Mouse (Mus musculus) heart, embryonic 14.5 days (tissue): ENCODE results near the gene Ubald1. TPM values are rescaled to one million over a fixed set of nuclear protein-coding genes. Genes with fewer than 3 reads are reported as not detected.

Source experiments
- ATAC-seq: fragments of 200-750 bp; cut with Nextera tagmentation; 2 replicates; pipeline ENCODE4 v1.8.0; 2017; ENCODE audit warnings: low read depth, moderate TSS enrichment; ENCODE audit not compliant: insufficient number of reproducible peaks, insufficient read depth, low FRiP score
- H3K27ac ChIP-seq, 2 experiments: fragments of 200-500 bp in 1 of 2; fragments of 300-500 bp in 1 of 2; sonication (generic) in 1 of 2; replicated peaks in 1 of 2; 2 replicates each; pipeline ENCODE4 v1.5.1; 2012 to 2014; ENCODE audit warnings: low read depth in 2 of 2, low read length in 2 of 2, control low read depth in 1 of 2, mild to moderate bottlenecking in 1 of 2, mixed read lengths in 1 of 2; ENCODE audit not compliant: control insufficient read depth in 1 of 2, insufficient read depth in 1 of 2
- H3K27me3 ChIP-seq: fragments of 300-500 bp; sonication (generic); 2 replicates; pipeline ENCODE4 v1.6.1; 2014; ENCODE audit warnings: mild to moderate bottlenecking, low read length, control low read depth; ENCODE audit not compliant: control insufficient read depth, insufficient read depth
- H3K36me3 ChIP-seq: fragments of 300-500 bp; sonication (generic); 2 replicates; pipeline ENCODE4 v1.6.1; 2014; ENCODE audit warnings: mild to moderate bottlenecking, control low read depth, low read length, mixed read lengths; ENCODE audit not compliant: control insufficient read depth, insufficient read depth
- H3K4me1 ChIP-seq, 2 experiments: fragments of 200-500 bp in 1 of 2; fragments of 300-500 bp in 1 of 2; sonication (generic) in 1 of 2; 2 replicates each; pipeline ENCODE4 v1.6.1; 2012 to 2014; ENCODE audit warnings: low read length in 2 of 2, control low read depth in 1 of 2, mixed read lengths in 1 of 2; ENCODE audit not compliant: control insufficient read depth in 2 of 2, insufficient read depth in 2 of 2
- H3K4me2 ChIP-seq: fragments of 300-500 bp; sonication (generic); 2 replicates; pipeline ENCODE4 v1.6.1; 2014; ENCODE audit warnings: mild to moderate bottlenecking, low read length
- H3K4me3 ChIP-seq, 2 experiments: fragments of 200-500 bp in 1 of 2; fragments of 300-500 bp in 1 of 2; sonication (generic) in 1 of 2; 2 replicates each; pipeline ENCODE4 v1.5.1; 2012 to 2014; ENCODE audit warnings: low read length in 2 of 2, mild to moderate bottlenecking in 2 of 2, control low read depth in 1 of 2, low read depth in 1 of 2, moderate library complexity in 1 of 2; ENCODE audit not compliant: control insufficient read depth in 1 of 2, insufficient read depth in 1 of 2
- H3K9ac ChIP-seq: fragments of 300-500 bp; sonication (generic); 2 replicates; pipeline ENCODE4 v1.6.1; 2014; ENCODE audit warnings: mild to moderate bottlenecking, low read length
- H3K9me3 ChIP-seq: fragments of 300-500 bp; sonication (generic); 2 replicates; pipeline ENCODE4 v1.6.1; 2016; ENCODE audit warnings: low read length, control low read depth; ENCODE audit not compliant: control insufficient read depth
- WGBS: fragments of 180-500 bp; shearing (Covaris S2); extraction: QIAGEN DNeasy Blood & Tissue Kit; methylation state at CpG from one replicate; pipeline ENCODE4 v1.1.7; 2014; 5-methylcytosine and 5-hydroxymethylcytosine counted together
- polyA plus RNA-seq: library from polyadenylated mRNA; unstranded; fragments of >200 nt; fragmentation: Nextera tagmentation; extraction: Ambion mirVana; gene quantifications from 2 replicates; pipeline ENCODE4 v1.2.1, GENCODE M21; 2014

Gene Ubald1
- polyA plus RNA-seq, 1 experiment from 2014 or later, result 25.3 TPM

DNA sequence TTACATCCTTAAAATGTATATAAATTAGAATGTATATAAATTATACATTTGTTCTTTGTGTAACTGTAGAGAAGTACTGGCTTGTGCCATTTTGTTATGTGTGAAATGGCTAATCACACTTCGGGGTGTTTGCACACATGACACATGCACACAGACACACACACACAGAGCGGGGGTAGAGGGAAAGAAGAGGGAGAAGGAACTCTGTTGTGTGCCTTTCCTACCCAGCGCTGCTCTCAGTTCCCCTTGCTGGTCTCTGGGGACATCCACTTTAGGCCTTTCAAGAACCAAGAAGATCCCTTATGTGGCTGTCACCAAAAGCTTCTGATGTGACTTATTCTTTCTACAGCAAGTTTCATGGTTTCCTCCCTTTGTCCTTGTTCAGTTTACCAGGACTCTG lies 33.1 kb downstream of the Ubald1 start:
- Histone ChIP-seq H3K9ac (no peak overlapping the region), H3K27ac (no peak overlapping the region)
- WGBS, result 71% methylated on average over 3 of the region's 3 CpGs

GRCm38 (mm10) chr16:4840231-4840630 lies 39.9 kb downstream of the Ubald1 start:
- ATAC-seq, result no peak

More for the DNA sequence above, 33.1 kb downstream of the Ubald1 start:
- no peaks in the 10 kb centered on the region for H3K36me3 ChIP-seq
- H3K9me3 ChIP-seq, result no peaks in the 10 kb centered on the region
- ATAC-seq, result no peak
- H3K4me2 ChIP-seq, result no peak overlapping the region
- H3K27me3 ChIP-seq, result no peaks in the 10 kb centered on the region
- peaks cover 2 to 3% of the 10 kb centered on the region in 2 experiments; a peak in 3 of 4 replicates for H3K4me1 ChIP-seq
- no peak overlapping the region for H3K4me3 ChIP-seq

DNA sequence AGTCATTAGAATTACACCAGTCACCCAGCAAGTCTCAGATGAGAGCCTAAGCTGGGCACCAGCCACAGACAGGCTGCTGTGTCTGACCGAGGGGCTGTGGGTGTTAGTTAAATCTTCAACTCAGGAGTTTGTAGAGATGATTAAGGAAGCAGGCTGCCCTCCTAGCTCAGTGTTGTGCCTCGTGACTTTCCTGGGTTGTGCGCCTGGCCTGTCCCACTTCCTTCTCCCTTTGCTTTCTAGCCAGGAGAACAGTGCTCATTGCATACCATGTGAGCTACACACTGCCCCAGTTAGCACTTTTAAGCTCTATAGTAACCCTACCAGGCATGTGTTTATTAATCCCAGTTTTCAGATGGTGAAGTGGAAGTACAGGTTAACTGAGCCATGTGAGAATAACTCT lies 40.6 kb downstream of the Ubald1 start:
- 69% methylated on average over 3 of the region's 3 CpGs for WGBS
- ATAC-seq, result no peak
- H3K4me3 ChIP-seq, result no peak overlapping the region
- H3K9me3 ChIP-seq, result no peaks in the 10 kb centered on the region
- H3K4me2 ChIP-seq, result no peak overlapping the region
- H3K27me3 ChIP-seq, result no peaks in the 10 kb centered on the region
- no peak overlapping the region for H3K27ac ChIP-seq
- no peak overlapping the region for H3K9ac ChIP-seq
- no peaks in the 10 kb centered on the region for H3K4me1 ChIP-seq
- no peaks in the 10 kb centered on the region for H3K36me3 ChIP-seq

More at GRCm38 (mm10) chr16:4840231-4840630, 39.9 kb downstream of the Ubald1 start:
- no peak overlapping the region for H3K9ac ChIP-seq
- H3K4me3 ChIP-seq, result no peak overlapping the region
- H3K36me3 ChIP-seq, result no peaks in the 10 kb centered on the region
- no peaks in the 10 kb centered on the region for H3K4me1 ChIP-seq
- no peak overlapping the region for H3K4me2 ChIP-seq
- no peak overlapping the region for H3K27ac ChIP-seq
- no peaks in the 10 kb centered on the region for H3K9me3 ChIP-seq
- H3K27me3 ChIP-seq, result no peaks in the 10 kb centered on the region
- 75% methylated on average over 8 of the region's 8 CpGs for WGBS

- H3K4me3 ChIP-seq, result no peak overlapping the region
- H3K36me3 ChIP-seq, result no peaks in the 10 kb centered on the region
- WGBS, result 81% methylated on average over 3 of the region's 3 CpGs
- H3K4me1 ChIP-seq, result no peaks in the 10 kb centered on the region
- H3K9ac ChIP-seq, result no peak overlapping the region
- no peaks in the 10 kb centered on the region for H3K27me3 ChIP-seq
- H3K9me3 ChIP-seq, result no peaks in the 10 kb centered on the region
- no peak overlapping the region for H3K27ac ChIP-seq
- no peak for ATAC-seq
- no peak overlapping the region for H3K4me2 ChIP-seq
Measured at GRCm38 (mm10) chr16:4837631-4838030, 42.5 kb downstream of the Ubald1 start.

DNA sequence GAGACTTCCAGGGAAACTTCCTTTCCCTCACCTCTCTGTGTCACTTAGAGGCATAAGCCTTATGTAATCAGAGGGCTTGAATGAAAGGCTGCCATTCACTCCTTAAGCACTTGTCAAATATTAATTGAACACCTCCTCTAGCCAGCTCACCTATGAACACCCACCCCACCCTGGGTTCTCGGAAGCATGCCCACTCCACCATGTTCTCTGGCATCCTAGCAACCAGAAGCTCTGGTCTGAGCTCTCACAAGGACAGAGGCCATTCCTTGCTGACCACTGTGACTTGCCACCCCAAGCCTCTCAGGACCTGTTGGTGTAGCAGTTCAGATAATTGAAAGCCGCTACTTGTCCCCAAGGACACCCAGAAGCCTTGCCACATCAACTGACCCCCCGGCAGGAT lies 44.9 kb downstream of the Ubald1 start, which contains the start of gene 4930562C15Rik:
Gene 4930562C15Rik, plus strand, starts transcription at position 226 of the 400 bp plus-strand sequence.
- H3K9ac ChIP-seq, result no peak within 1 kb of the TSS
- no peaks in the 10 kb centered on the region for H3K9me3 ChIP-seq
- H3K4me3 ChIP-seq, result no peak within 1 kb of the TSS
- H3K27ac ChIP-seq, result no peak within 1 kb of the TSS
- WGBS, result 79% methylated on average over 3 of the region's 3 CpGs
- no peak for ATAC-seq
- H3K4me2 ChIP-seq, result no peak within 1 kb of the TSS
- no peaks in the 10 kb centered on the region for H3K4me1 ChIP-seq
- H3K27me3 ChIP-seq, result no peaks in the 10 kb centered on the region
- no peaks in the 10 kb centered on the region for H3K36me3 ChIP-seq

DNA sequence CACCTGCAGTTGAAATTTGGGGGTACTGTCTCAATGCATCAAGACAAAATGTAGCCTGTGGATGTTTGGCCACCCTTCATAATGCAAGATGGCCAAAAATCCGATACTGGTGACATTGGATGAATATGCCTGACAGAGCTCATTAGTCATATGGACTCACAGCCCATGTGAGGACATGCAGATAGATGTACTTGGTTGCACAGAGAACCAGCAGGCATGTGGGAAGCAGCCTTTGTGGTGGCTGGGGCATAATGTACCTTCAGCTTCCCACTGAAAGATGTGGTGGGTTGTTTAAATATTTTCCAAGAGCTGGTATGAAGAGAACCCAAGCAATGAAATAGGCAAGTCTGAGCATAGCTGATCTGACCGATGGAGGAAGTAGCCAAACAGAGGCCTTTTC lies 46.3 kb downstream of the Ubald1 start:
- Histone ChIP-seq H3K9ac (no peak overlapping the region), H3K9me3 (no peaks in the 10 kb centered on the region), H3K36me3 (no peaks in the 10 kb centered on the region), H3K27me3 (no peaks in the 10 kb centered on the region), H3K4me3 (no peak overlapping the region), H3K4me2 (no peak overlapping the region), H3K27ac (no peak overlapping the region), H3K4me1 (no peaks in the 10 kb centered on the region)
- 72% methylated on average over 2 of the region's 2 CpGs for WGBS
- ATAC-seq, result no peak

DNA sequence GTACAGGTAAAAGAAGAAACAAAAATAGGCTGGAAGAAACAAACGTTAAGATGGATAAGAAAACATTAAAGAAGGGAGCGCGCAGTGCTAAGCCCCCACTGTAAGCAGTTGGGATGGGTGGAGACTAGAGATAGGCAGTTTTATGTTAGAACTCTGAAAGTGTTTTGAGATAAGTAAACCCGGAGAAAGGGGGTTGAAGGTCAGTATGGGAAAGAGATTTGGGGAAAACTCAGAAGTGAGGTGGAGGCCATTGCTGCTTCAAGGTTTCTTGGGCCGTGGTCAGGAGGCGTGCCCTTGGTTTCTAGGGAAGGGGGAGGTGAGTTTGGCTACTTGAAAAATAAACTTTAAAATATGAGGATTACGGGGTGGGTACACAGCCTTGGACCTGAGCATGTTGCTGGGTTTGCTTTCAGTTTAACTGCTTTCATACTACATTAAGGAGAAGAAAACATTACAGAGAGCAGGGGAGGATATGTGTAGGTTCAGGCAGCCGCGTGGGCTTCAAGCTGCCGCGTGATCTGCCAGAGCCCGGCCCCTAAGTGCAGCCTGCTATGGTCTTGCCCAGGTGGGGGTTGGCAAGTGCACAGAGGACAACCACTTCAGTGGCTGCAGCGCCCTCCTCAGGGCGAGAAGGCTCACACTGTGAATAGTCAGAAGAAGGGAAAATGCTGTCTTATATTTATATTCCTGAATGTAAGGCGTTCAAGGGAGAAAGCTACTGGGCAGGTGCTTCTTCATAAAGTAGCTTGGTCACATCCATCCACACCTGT lies 48.3 kb downstream of the Ubald1 start:
- no peak for ATAC-seq
- WGBS, result 56% methylated on average over 15 of the region's 15 CpGs
- H3K27ac ChIP-seq, result no peak overlapping the region
- H3K27me3 ChIP-seq, result no peaks in the 10 kb centered on the region
- H3K9ac ChIP-seq, result no peak overlapping the region
- no peaks in the 10 kb centered on the region for H3K36me3 ChIP-seq
- H3K4me2 ChIP-seq, result no peak overlapping the region
- H3K9me3 ChIP-seq, result no peaks in the 10 kb centered on the region
- no peak overlapping the region for H3K4me3 ChIP-seq
- no peaks in the 10 kb centered on the region for H3K4me1 ChIP-seq
